Mouse (Mus musculus) spleen, postnatal 36 days (tissue): ENCODE measurements around the gene Chst4.

Experiments
- DNase-seq, 2 experiments: peaks; one replicate each; pipeline ENCODE4 v3.0.0; 2022; ENCODE audit warnings: low spot score in 2 of 2, mixed read lengths in 1 of 2

Chst4 gene

DNA sequence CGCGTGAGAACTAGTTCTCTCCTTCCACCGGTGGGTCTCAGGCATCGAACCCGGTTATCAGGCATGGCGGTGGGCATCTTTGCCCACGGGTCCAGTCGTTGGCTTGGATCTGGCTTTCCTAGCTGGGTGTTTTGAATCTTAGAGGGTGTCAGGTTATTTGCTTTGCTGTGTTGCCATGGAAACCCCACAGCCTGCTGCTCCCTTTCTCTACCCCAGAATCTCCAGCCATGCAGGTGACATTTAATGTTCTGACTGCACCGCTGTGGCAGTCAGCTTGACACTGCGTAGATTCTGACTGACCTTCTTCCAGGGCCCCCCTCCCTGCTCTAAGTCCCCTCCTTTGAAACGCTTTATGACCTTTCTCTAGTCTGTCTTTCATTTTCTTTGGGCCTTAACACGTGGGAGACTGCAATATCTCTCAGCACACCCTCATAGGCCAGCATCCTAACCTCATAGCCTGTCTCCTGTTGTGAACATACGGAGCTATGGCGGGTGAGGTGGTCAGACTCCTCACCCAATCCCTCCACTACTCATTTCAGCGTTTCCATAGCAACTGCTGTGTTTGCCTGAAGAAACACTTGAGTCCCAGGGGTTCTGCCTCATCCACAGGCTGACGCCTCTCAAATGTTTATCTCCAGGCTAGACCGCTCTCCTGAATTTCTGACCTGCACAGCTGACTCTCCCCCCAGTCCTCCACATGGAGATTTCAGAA lies 33.1 kb downstream of the Chst4 start:
- DNase-seq = no peak

DNA sequence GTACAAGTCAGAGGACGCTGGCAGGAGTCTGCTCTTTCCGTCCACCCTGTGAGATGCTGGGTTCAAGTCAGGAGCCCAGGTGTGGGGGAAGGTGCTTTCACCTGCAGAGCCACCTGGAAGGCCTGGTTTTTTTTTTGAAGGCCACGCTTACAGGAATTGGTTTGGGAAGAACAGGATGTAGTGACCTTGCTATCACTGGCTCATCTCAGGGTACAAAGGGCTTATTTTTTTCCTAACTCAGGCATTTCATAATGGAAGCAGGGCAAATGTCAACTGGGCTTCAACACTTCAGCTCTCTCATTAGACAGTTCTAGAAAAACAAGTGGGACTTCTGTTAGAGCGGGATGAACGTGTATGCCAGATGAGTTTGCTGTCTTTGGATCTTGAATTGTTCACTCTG lies 35.2 kb downstream of the Chst4 start:
- no peak for DNase-seq

DNA sequence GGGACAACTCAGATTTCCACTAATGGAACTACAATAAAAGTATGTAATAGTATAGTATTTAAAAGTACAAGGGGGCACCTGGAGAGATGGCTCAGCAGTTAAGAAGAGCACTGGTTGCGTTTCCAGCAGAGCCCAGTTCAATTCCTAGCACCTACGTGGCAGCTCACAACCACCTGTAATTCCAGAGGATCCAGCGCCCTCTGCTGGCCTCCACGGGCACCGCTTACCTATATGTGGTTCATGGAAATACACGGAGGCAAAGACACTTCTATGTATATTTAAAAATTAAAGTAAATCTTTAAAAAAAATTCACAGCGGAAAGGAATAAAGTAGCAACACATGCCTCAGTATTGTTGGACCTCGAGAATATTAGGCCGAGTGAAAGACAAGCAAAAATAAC lies 36.6 kb downstream of the Chst4 start:
- DNase-seq = no peak

DNA sequence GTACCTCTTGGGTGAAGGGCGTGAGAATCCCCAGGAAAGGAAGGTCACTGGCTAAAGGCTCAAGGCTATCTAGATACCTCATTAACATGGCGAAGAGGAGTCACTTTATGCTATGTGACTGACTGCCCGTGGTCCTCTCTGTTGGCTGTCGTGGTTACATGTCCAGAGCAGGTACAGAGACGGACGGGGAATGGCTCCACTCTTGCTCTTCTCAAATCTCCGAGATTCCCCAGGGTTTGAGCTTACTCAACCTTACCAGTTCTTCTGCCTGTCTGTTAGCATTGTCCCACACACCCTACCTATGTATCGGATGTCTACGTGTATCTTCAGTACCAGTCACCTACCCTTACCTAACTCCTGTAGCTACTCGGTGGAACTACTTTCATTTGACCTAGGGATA lies 39.6 kb downstream of the Chst4 start:
- no peak for DNase-seq

DNA sequence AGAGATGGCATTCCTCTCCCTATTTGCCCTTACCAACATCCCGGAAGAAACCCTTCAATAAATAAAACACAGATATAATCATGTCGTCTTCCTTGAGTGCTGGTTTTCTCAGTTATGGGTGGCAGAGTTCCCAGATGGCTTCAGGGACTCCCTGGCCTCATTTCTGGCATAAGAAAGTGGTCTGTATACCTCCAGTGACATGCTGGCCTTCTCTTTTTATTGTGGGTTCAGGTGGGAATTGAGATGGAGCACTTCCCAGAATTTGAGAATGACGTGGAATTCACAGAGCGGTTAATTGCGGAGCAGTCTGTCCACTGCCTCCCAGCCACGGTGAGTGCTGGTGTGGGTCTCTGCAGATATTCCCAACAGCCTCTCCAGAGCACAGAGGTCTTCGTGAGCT lies 41.5 kb downstream of the Chst4 start:
- no peak for DNase-seq

DNA sequence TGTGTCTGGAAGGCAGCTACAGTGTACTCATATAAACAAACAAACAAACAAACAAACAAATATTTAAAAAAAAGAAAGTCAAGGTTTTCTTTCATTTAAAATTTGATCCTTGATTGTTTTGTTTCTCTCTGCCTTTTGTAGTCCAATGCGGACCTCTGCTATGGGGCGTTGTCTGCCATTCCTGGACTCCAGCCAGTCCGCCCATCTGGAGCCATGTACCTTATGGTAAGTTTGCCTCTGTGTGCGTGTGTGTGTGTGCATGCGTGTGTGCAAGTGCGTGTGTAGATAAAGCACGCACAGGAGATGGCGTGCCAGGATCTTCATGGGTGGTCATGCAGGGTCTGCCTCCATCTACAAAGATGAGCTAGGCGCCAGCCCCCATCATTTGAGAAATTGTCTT lies 42.2 kb downstream of the Chst4 start:
- no peak for DNase-seq

DNA sequence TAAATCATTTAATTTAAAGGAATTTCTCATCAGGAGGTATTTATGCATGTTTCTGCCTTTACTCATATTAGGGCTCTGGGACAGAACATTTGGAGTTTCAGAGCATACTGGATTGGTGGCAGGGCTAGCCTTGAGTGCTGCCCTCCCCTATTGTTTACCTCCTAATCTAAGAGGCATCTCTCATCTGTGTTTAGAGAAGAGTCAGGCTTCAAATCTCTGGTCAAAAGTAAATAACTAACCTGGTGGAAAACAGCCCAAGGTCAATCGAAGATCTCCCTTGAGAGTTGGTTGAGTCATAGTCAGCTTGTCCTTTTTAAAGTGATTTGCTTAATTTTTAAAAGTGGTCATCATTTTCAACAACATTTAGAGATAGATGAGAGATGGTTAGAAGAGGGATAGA lies 46.6 kb downstream of the Chst4 start:
- no peak for DNase-seq

DNA sequence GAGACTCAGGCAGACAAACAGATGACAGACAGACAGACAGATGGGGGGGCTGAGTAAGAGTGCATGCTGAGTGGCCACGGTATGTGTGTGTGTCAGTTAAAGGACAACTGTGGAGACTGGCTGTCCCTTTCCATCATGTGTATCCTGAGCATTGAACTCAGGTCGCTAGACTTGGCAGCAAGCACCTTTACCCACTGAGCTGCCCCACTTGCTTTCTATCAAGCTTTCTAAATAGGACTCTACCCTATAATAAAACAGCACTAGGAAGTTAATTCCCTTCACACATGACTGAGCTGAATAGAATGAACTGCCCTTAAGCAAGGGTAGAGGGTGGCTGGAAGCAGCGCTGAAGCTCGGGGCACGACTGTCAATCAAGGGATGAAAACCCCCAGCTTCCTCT lies 47.4 kb downstream of the Chst4 start:
- no peak for DNase-seq

DNA sequence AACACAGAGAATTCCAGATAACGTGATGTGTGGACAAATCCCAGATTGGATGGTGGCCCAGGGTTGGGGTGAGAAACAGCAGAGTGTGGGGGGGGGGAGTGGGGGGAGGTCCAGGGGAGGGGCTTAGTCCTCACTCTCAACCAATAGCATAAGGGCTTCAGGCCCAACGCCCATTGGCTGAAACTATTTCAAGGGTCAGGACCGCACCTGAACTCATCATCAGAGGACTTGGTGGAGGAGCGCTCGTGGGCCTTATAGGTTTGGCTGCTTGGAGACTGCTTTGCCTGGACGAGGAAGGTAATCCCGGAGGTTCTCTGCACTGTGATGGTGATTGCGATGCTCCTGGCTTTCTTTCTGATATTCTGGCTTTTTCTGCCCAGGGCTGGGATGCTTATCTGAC lies 49.3 kb downstream of the Chst4 start, which contains the start of gene Tat:
Tat (plus strand) TSS at position 214 of the 400 bp plus-strand sequence.
- no peak for DNase-seq

DNA sequence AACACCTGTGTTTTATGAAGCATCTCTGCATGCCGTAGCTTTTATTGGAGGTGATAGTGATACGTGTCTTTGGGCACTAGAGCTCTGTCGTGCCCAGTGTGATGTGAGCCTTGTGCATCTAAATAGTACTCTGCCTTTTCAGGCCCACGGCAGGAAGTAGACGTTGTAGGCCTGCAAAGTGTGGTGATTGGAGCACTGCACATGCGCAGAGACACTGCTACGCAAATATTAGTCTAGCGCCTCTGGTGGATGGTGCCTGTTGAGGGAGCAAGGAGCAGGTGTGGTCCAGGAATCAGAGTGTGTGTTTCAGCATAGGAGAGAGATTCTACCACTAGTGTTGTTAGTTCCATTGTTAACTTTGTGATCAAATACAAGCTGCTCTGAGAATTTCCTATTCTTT lies 50.4 kb downstream of the Chst4 start:
- no peak for DNase-seq

DNA sequence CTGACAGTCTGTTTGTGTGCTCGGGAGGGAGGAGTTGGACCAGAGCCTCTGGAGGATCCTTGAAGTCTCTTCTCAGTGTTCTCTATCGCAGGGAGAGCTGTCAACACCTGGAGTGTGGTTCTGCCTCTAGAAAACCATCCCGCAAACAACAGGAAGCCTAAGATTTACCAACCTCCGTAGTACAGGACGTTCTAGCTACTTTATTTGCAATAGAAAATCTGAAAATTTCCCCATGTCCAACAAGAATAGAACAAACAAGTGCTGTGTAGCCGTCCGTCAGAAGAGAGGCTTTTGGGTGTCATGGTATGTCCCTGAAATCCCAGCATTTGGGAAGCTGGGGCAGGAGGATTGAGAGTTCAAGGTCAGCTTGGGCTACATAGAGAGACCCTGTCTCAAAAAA lies 51.8 kb downstream of the Chst4 start:
- no peak for DNase-seq

DNA sequence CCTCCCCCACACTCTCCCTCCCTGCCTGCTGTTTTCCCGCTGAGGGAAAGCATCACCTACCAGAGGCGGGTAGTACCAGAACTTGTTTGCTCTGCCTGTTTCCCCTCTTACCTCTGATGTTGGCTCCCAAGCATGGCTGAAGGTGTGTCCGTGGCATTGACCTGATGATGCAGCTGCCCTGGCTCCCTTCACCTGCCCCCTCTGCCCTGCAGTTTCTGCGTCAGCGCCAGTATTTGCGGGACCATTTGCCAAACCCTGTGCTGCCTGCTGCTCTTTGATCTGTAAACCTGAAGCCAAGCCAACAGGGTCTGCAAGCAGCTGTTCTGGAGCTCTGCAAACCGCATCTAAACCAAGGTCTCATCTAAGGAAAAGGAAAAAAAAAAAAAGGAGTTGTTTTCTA lies 53.2 kb downstream of the Chst4 start:
- DNase-seq = no peak

DNA sequence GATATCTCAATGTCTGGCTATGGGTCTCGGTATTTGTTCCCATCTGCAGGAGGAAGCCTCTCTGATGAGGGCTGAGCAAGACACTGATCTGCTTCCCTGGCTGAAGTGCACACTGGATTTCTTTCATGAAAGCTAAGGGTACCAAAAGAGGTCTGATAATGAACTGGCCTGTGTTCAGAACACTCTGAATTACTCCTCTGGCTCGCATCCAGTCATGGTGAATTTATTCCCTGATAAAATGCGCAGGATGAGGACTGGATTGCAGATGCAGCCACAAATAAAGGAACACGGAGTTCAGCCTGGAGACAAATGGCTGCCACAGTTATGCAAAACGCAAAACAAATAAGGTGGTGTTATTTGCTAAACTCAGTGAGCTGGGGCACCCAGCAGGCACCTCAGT lies 55.6 kb downstream of the Chst4 start:
- DNase-seq = no peak

DNA sequence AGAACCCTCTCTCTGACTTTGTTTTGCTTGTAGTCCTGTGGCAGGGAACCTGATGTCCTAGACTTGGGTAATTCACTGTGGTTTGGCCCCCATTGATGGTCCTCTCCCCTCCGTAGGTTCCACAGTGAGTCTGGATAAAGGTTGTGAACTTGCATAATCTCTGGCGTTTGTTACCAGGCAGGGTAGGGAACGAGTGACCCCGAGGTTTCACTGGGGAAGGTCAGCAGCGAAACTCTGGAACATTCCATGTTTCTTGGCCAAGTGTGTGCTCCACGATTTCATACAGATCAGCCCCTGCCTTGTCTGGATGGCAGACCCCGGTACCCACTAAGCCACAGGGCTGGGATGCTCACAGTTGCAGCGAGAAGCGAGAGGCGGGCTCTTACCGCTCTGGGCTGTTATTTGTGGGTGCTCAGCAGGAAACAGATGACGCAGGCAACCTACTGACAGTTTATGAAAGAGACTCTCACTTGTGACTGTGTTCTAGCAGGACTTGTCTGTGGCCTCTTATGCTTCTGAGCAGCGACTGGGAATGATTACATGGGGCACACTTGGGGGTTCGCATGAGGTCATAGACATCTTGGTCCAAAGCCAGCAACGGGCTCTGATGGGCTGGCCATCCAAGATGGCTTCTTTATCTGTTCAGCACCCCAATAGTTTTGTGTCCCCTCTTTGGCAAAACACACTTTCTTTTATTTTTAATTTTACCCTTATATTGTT lies 57.0 kb downstream of the Chst4 start:
- DNase-seq = no peak

DNA sequence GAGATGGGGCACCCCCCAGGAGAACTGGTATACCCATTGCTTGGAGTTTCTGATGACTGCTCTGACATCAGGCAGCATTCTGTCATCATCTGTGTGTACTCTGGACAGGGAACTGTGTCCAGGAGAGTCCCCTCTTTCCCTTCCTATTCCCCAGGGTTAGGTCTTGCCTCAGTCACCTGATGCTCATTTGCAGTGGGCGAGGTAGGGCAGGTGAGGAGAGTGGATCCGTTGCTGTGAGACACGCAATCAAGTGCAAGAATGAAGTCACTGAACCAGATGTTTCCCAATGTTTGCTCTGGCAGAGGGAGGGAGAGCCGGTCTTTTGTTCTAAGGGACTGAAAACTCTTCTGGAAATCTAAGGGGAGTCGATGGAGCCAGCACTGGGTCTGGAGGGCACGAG lies 60.2 kb downstream of the Chst4 start:
- no peak for DNase-seq
